Mouse (Mus musculus) lung, embryonic 15.5 days (tissue): ENCODE data around the gene Fam198b. TPM values are rescaled to one million over a fixed set of nuclear protein-coding genes. Genes with fewer than 3 reads are reported as not detected.
A peak's percentile ranks its signal among the peaks of the same experiment; 100 is the strongest.

Source experiments
- ATAC-seq: fragments of 200-750 bp; cut with Nextera tagmentation; 2 replicates; pipeline ENCODE4 v1.8.0; 2017; ENCODE audit warnings: moderate number of reproducible peaks, borderline replicate concordance; ENCODE audit not compliant: low FRiP score, low TSS enrichment; ENCODE audit errors: extremely low read depth
- H3K27ac ChIP-seq: fragments of 300-500 bp; sonication (generic); 2 replicates; pipeline ENCODE4 v1.5.1; 2015; ENCODE audit warnings: moderate library complexity, mild to moderate bottlenecking, inconsistent platforms
- H3K27me3 ChIP-seq: fragments of 300-500 bp; sonication (generic); 2 replicates; pipeline ENCODE4 v1.6.1; 2015; ENCODE audit warnings: inconsistent platforms
- H3K36me3 ChIP-seq: fragments of 300-500 bp; sonication (generic); 2 replicates; pipeline ENCODE4 v1.6.1; 2015; ENCODE audit warnings: inconsistent platforms
- H3K4me1 ChIP-seq: fragments of 300-500 bp; sonication (generic); 2 replicates; pipeline ENCODE4 v1.6.1; 2015; ENCODE audit warnings: inconsistent platforms
- H3K4me2 ChIP-seq: fragments of 300-500 bp; sonication (generic); 2 replicates; pipeline ENCODE4 v1.6.1; 2015; ENCODE audit warnings: inconsistent platforms, mild to moderate bottlenecking, moderate library complexity
- H3K4me3 ChIP-seq: fragments of 300-500 bp; sonication (generic); 2 replicates; pipeline ENCODE4 v1.5.1; 2015; ENCODE audit warnings: mild to moderate bottlenecking, inconsistent platforms
- H3K9ac ChIP-seq: fragments of 300-500 bp; sonication (generic); 2 replicates; pipeline ENCODE4 v1.6.1; 2015; ENCODE audit warnings: inconsistent platforms
- H3K9me3 ChIP-seq: fragments of 300-500 bp; sonication (generic); 2 replicates; pipeline ENCODE4 v1.6.1; 2016; ENCODE audit warnings: inconsistent platforms
- WGBS: fragments of 180-500 bp; shearing (Covaris S2); methylation state at CpG from one replicate; pipeline ENCODE4 v1.1.7; 2015; 5-methylcytosine and 5-hydroxymethylcytosine counted together
- polyA plus RNA-seq: library from polyadenylated mRNA; unstranded; fragments of >200 nt; fragmentation: Nextera tagmentation; extraction: Ambion mirVana; gene quantifications from 2 replicates; pipeline ENCODE4 v1.2.1, GENCODE M21; 2015

Fam198b gene
- polyA plus RNA-seq, 1 experiment from 2014 or later, result 27.1 TPM

DNA sequence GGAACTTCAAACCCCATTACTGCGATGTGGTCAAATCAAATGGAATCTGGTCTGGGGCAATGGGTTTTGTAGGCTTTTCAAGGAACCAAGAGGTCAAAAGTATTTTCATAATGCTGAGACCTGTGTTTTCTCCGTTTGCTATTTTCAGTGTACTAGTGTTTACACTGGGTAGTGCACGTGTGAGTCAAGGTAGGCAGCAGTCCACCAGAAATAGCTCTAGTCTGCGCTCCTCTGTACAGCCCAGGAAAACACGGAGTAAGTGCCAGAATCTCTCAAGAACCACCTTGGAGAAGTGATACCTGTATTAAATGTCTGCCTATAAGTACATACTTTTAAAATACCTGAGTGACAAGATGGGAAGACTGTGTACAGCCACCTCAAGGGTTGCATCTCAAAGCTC is 44.1 kb downstream of the Fam198b start:
- H3K27ac ChIP-seq, result no peak overlapping the region
- no peak overlapping the region for H3K4me3 ChIP-seq
- no peak overlapping the region for H3K4me2 ChIP-seq
- H3K9me3 ChIP-seq, result no peaks in the 10 kb centered on the region
- H3K4me1 ChIP-seq, result 0 out of 2 replicates have a peak, but pooled peaks cover 2% of the 10 kb centered on the region
- no peaks in the 10 kb centered on the region for H3K36me3 ChIP-seq
- no peak for ATAC-seq
- WGBS, result 67% methylated on average over 5 of the region's 5 CpGs
- no peaks in the 10 kb centered on the region for H3K27me3 ChIP-seq
- H3K9ac ChIP-seq, result no peak overlapping the region

DNA sequence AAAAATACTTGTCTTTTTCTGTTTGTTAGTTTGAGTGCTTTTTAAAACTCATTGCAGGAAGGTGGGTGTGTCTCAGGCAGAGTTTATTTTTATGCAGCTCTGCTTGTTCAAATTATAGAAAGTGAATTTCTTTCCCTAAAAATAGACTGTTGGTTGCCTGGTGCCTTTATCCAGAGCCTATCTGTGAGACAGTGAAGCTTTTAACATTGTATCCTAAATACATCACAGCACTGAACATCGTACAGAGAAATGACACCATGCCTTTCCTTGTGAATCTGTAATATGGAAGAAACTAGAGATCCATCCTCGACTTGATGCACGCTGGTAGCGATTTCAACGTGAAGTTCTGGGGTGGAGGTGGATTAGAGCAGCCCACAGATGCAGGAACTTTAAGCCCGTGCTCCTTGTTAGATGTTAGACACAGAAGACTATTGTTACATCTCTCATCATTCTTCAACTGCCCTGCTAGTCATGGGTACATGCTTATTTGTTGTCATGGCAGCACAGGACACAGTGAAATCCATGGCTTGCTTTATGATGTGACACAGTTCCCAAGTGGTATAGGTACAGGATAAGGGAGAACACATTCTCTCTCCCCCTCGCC is 45.9 kb downstream of the Fam198b start:
- H3K27ac ChIP-seq, result no peak overlapping the region
- no peak overlapping the region for H3K4me2 ChIP-seq
- no peaks in the 10 kb centered on the region for H3K27me3 ChIP-seq
- 57% methylated on average over 6 of the region's 7 CpGs for WGBS
- no peak overlapping the region for H3K9ac ChIP-seq
- H3K36me3 ChIP-seq, result no peaks in the 10 kb centered on the region
- H3K4me1 ChIP-seq, result 0 out of 2 replicates have a peak, but pooled peaks cover 2% of the 10 kb centered on the region
- no peak for ATAC-seq
- H3K9me3 ChIP-seq, result no peaks in the 10 kb centered on the region
- H3K4me3 ChIP-seq, result no peak overlapping the region

DNA sequence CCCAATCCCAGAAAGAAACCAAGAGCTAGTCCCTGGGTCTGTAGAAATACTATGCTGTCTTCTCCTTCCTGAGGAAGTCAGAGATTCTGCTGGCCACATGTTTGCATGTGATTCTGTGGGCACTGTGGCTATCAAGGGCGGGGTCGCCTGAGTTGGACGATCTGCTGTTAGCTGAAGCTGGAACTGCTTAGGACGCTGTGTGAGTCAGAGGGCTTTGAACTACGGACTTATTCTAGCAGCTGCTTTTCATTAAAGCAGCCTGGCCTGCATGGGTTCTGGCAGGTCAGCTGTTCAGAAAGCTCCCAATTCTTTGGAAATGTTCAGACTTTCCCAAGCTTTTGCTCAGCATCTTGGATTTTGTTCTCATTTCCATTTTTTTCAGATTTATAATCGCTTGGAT is 51.9 kb downstream of the Fam198b start:
- Histone ChIP-seq H3K4me1 (no peaks in the 10 kb centered on the region), H3K27ac (no peak overlapping the region), H3K9ac (no peak overlapping the region), H3K36me3 (no peaks in the 10 kb centered on the region), H3K4me2 (no peak overlapping the region), H3K27me3 (no peaks in the 10 kb centered on the region), H3K4me3 (no peak overlapping the region), H3K9me3 (no peaks in the 10 kb centered on the region)
- WGBS, result 63% methylated on average over 6 of the region's 6 CpGs
- ATAC-seq, result no peak

DNA sequence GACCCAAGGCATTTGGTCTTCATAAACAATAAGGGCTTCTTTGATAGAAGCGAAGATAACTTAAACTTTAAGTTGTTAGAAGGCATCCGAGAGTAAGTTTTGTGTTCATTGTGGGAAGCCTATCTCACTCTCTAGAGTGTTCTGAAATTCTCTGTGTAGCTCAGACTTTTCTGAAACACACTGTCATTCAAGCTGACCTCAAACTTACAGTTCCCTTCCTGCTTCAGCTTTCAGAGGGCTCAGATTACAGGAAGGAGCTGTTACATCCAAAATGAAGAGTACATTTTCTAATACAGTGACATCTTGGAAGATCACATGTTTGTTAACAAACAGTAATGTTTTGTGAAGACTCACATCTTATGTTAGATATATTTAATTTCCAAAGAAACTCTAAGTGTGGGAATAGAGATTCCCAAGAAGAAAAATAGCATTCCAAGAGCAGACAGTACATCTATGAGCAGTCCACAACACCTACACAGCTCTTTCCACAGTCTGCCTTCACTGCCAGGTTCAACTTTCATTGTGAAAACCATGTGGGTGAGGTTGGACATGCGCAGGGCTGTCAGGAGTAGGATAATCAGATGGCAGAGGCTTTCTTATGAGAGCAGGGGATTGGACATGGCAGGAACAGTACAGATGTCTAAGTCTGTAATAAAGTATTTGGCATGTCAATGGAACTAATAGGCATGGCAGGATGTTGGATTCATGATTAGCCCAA is 52.6 kb downstream of the Fam198b start:
- H3K9me3 ChIP-seq, result no peaks in the 10 kb centered on the region
- ATAC-seq, result no peak
- no peaks in the 10 kb centered on the region for H3K36me3 ChIP-seq
- H3K27me3 ChIP-seq, result no peaks in the 10 kb centered on the region
- H3K27ac ChIP-seq, result no peak overlapping the region
- no peak overlapping the region for H3K4me2 ChIP-seq
- 81% methylated on average over 3 of the region's 3 CpGs for WGBS
- no peak overlapping the region for H3K9ac ChIP-seq
- no peak overlapping the region for H3K4me3 ChIP-seq
- H3K4me1 ChIP-seq, result no peaks in the 10 kb centered on the region

DNA sequence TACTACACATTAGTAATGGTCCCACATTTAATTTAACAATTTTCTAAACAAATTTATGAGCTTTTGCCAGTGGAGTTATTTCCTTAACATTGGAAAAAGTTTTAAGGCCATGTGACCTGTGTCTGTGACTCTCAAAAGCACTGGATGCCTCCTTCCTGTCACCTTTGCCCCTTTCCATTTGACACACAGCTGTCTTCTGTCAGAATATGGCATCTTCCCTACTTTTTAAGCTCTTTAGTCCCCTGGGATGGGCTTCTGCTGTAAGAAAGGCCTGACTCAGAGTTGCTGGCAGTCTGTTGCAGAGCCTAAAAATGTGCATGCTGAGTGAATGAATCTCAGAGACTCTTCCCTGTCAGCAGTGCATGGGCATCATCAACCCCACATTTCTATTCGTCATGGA is 63.4 kb downstream of the Fam198b start:
- whole genome bisulfite sequencing, result 33% methylated on average over 1 of the region's 1 CpGs
- no peak overlapping the region for H3K4me2 ChIP-seq
- H3K27ac ChIP-seq, result peak overlapping the region; percentile 76
- peak; percentile 86 for ATAC-seq
- H3K9me3 ChIP-seq, result no peaks in the 10 kb centered on the region
- H3K36me3 ChIP-seq, result no peaks in the 10 kb centered on the region
- H3K9ac ChIP-seq, result no peak overlapping the region
- H3K4me1 ChIP-seq, result peaks cover 22% of the 10 kb centered on the region
- H3K4me3 ChIP-seq, result no peak overlapping the region
- H3K27me3 ChIP-seq, result no peaks in the 10 kb centered on the region

DNA sequence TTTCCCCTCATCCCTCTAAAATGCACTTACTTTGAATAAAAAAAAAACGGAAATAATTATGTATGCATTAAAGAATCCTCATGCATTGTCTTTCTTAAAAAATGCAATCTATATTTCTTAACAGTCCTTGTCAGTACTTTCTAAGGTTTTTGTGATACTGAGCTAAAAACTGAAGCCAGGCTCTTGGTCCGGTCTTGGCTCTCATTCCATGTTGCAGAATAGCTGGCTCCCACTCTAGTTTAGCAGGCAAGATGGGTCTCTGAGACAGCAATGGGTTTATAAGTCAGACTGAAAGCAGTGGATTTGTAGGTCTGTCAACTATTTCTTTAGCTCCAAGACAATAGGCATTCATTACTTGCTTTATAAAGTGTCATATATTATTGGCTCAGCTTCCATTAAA is 63.8 kb downstream of the Fam198b start:
- H3K9me3 ChIP-seq, result no peaks in the 10 kb centered on the region
- ATAC-seq, result 0 out of 2 replicates have a peak, but pooled peaks have one; percentile 7
- no peak overlapping the region for H3K9ac ChIP-seq
- 57% methylated on average over 2 of the region's 2 CpGs for WGBS
- H3K36me3 ChIP-seq, result no peaks in the 10 kb centered on the region
- H3K4me2 ChIP-seq, result no peak overlapping the region
- H3K4me3 ChIP-seq, result no peak overlapping the region
- no peaks in the 10 kb centered on the region for H3K27me3 ChIP-seq
- peaks cover 26% of the 10 kb centered on the region for H3K4me1 ChIP-seq
- peak overlapping the region; percentile 76 for H3K27ac ChIP-seq

DNA sequence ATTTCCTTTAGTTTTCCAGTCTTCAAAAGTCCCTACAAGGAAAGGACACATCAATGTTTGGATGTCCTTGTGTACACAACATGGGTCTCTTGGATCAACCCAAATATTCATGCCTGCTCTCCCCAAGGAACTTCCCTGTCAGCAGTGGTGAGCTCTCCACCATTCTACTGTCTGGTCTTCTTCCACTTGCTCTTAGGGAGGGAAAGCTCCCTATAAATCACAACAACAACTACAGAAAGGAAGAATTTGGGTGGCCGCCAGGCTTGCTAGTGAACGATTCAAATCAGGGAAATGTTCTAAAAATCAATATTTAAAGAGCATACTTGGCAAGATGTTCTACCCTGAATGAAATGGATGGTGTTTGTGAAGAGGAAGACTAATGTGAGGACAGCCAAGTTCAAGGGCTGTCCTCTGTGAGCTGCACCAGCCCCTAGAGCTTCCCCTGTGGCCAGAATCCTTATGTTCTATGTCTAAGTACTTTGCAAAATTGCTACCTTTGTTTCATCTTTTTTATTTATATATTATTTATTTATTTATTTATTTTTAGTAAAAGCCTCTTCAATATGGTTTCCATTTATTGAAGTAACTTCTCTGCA is 68.9 kb downstream of the Fam198b start:
- H3K27me3 ChIP-seq, result no peaks in the 10 kb centered on the region
- H3K27ac ChIP-seq, result no peak overlapping the region
- no peak overlapping the region for H3K9ac ChIP-seq
- H3K36me3 ChIP-seq, result no peaks in the 10 kb centered on the region
- H3K4me1 ChIP-seq, result peaks cover 13% of the 10 kb centered on the region; the same call in 1 of the 2 replicates
- no peak overlapping the region for H3K4me3 ChIP-seq
- H3K4me2 ChIP-seq, result no peak overlapping the region
- no peaks in the 10 kb centered on the region for H3K9me3 ChIP-seq
- WGBS, result 28% methylated on average over 2 of the region's 2 CpGs
- ATAC-seq, result peak; percentile 62; the same call in 1 of the 2 replicates

DNA sequence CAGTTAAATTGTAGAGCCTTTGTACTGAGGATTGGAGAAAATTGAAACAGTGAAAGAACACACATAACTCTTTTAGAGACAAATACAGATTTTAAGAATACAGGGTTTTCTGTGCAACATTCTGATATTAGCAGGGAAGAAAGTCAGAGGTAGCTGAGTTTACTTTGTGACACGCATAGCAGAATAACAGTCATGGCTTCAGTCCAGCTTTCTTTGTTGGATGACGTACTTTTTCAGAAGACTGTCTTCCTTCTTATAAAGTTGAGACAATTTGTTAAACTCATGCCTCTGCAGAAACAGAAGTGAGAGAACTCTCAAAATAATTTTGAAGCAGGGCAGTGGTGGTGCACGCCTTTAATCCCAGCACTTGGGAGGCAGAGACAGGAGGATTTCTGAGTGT is 70.9 kb downstream of the Fam198b start:
- 67% methylated on average over 3 of the region's 3 CpGs for WGBS
- Histone ChIP-seq H3K36me3 (no peaks in the 10 kb centered on the region), H3K4me3 (no peak overlapping the region), H3K27ac (no peak overlapping the region), H3K4me1 (peaks cover 8% of the 10 kb centered on the region; the same call in 1 of the 2 replicates), H3K4me2 (no peak overlapping the region), H3K9ac (no peak overlapping the region), H3K9me3 (no peaks in the 10 kb centered on the region), H3K27me3 (no peaks in the 10 kb centered on the region)
- ATAC-seq, result no peak

DNA sequence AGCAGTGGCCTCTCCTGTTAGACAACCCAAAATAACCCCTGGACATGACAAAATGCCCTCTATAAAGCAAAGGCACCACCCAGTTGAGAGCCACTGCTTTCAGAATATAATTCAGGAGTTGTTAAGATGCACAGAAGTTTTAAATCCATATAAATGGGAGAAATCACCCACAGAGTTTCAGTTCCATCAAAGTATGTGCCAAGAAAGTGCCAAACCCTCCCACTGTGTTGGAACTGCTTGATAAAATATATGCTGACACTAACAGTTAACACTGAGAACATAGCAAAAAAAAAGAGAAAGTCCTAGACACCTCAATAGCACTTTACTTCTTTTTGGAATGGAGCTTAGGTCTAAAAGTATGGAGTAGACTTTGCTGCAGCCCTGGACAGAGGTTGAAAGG is 72.5 kb downstream of the Fam198b start:
- H3K27ac ChIP-seq, result no peak overlapping the region
- no peaks in the 10 kb centered on the region for H3K27me3 ChIP-seq
- peaks cover 8% of the 10 kb centered on the region; the same call in 1 of the 2 replicates for H3K4me1 ChIP-seq
- no peak overlapping the region for H3K4me2 ChIP-seq
- H3K4me3 ChIP-seq, result no peak overlapping the region
- no peaks in the 10 kb centered on the region for H3K9me3 ChIP-seq
- H3K36me3 ChIP-seq, result no peaks in the 10 kb centered on the region
- ATAC-seq, result no peak
- no peak overlapping the region for H3K9ac ChIP-seq

DNA sequence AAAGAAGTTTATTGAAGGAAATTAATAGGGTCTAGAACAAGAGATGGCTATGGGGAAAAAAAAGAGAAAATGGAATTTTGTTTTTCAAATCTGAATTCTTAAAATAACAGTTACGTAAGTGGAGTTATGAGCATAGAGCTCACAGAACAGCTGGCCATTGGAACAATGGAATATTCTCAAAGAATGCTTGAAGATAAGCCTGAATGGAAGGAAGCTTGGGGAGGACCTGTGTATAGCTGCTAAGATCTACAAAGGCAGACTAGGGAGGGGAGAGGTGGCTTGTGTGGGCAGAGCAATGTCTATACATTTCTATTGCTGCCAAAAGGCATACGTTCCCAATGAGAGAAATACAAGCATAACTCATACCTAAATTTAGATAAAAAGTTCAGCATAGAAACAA is 73.4 kb downstream of the Fam198b start:
- Histone ChIP-seq H3K27me3 (no peaks in the 10 kb centered on the region), H3K9me3 (no peaks in the 10 kb centered on the region), H3K9ac (no peak overlapping the region), H3K4me3 (no peak overlapping the region), H3K4me2 (no peak overlapping the region), H3K27ac (no peak overlapping the region), H3K4me1 (peaks cover 7% of the 10 kb centered on the region; the same call in 1 of the 2 replicates), H3K36me3 (no peaks in the 10 kb centered on the region)
- 80% methylated on average over 2 of the region's 2 CpGs for WGBS
- ATAC-seq, result no peak

DNA sequence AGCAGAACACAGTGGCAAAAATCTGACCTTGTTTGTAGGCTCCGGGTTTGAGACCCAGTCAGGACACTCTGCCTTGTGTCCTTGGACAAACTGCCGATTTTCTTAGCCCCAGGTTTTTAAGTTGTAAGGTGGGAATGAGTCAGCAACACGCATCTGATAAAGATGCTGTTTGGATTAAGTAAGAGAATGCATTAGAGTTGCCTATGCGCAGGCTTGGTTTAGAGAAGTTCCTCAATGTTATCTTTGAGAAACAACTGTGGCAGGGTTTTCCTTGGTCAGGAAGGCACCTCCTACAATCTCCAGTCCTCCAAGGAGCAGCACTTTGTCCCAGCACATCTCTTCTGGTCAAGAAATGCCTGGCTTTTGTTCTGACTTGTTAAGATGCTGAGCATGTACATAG is 82.4 kb downstream of the Fam198b start:
- WGBS, result 72% methylated on average over 4 of the region's 4 CpGs
- Histone ChIP-seq H3K9me3 (no peaks in the 10 kb centered on the region), H3K4me2 (no peak overlapping the region), H3K4me3 (no peak overlapping the region), H3K36me3 (no peaks in the 10 kb centered on the region), H3K27ac (no peak overlapping the region), H3K4me1 (no peaks in the 10 kb centered on the region), H3K9ac (no peak overlapping the region), H3K27me3 (no peaks in the 10 kb centered on the region)
- no peak for ATAC-seq

DNA sequence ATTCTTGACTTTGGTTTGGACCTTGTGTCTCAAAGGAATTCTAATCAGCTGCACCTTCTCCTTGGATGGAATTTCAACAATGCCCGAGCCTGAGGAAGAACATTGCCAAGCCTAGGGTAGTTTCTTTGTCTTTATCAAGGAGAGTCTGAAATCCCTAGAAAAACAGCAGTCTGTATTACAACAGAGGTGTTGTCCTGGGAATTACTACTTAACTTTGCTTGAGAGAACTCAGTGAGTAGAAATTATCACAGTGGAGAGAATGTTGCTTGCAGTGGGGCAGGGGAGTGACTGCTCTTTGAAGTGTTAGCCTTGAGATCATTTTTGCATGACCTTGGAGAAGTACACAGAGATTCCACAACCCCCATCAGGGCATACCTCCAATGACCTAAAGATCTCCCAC is 83.0 kb downstream of the Fam198b start:
- Histone ChIP-seq H3K27ac (no peak overlapping the region), H3K27me3 (no peaks in the 10 kb centered on the region), H3K9me3 (no peaks in the 10 kb centered on the region), H3K36me3 (no peaks in the 10 kb centered on the region), H3K4me1 (no peaks in the 10 kb centered on the region), H3K4me2 (no peak overlapping the region), H3K9ac (no peak overlapping the region), H3K4me3 (no peak overlapping the region)
- no peak for ATAC-seq
- 35% methylated on average over 1 of the region's 1 CpGs for WGBS
